Mouse (Mus musculus): ENCODE measurements around the gene Gm28891.
"Not testable (repeated sequence)": the region's sequence is repeated elsewhere in the genome, so short reads cannot be mapped to it uniquely, and the experiment has no call there.

Gm28891 gene

GRCm38 (mm10) chrY:60240902-60241301 lies at the start of gene Gm28891:
Gene Gm28891 (plus strand): TSS chrY:60241202.
- DNase-seq = not testable (repeated sequence)
